Mouse (Mus musculus) cerebellum, adult 2 months (tissue): ENCODE measurements at regions not wholly inside any gene's neighbourhood (a gene's known extent, or its start where the extent isn't known, plus 50 kb on each side); places are given as distances from the start of the nearest gene placed in this dataset.

Experiments
- DNase-seq, 2 experiments: peaks; one replicate each; pipeline ENCODE4 v3.0.0; 2021
- H3K27ac ChIP-seq: fragments of 200-500 bp; 2 replicates; pipeline ENCODE4 v1.5.1; 2012; ENCODE audit warnings: low read length, control low read depth, inconsistent platforms; ENCODE audit not compliant: insufficient read depth
- H3K27me3 ChIP-seq: fragments of 200-500 bp; 2 replicates; pipeline ENCODE4 v1.6.1; 2012; ENCODE audit warnings: inconsistent platforms, mild to moderate bottlenecking, low read length, moderate library complexity; ENCODE audit not compliant: control insufficient read depth, insufficient read depth
- H3K4me1 ChIP-seq: fragments of 200-500 bp; 2 replicates; pipeline ENCODE4 v1.6.1; 2011; ENCODE audit warnings: low read length; ENCODE audit not compliant: control insufficient read depth, insufficient read depth
- H3K4me3 ChIP-seq: fragments of 200-500 bp; replicated peaks from 2 replicates; pipeline ENCODE3; 2011; ENCODE audit warnings: mild to moderate bottlenecking, low read depth, low read length, control low read depth; ENCODE audit not compliant: insufficient read depth
- CTCF ChIP-seq: fragments of 200-500 bp; IDR thresholded peaks from 2 replicates; pipeline ENCODE4 v1.5.1; 2011; ENCODE audit warnings: low read depth, mild to moderate bottlenecking, control low read depth, low read length, moderate library complexity, borderline replicate concordance; ENCODE audit not compliant: insufficient read depth
- POLR2A ChIP-seq: fragments of 200-500 bp; IDR thresholded peaks from 2 replicates; pipeline ENCODE4 v1.6.1; 2011; ENCODE audit warnings: low read length, control low read depth, borderline replicate concordance; ENCODE audit not compliant: insufficient read depth
- WGBS: fragments of 180-500 bp; shearing (Covaris S2); methylation state at CpG from one replicate; pipeline ENCODE4 v1.1.7; 2018; 5-methylcytosine and 5-hydroxymethylcytosine counted together

DNA sequence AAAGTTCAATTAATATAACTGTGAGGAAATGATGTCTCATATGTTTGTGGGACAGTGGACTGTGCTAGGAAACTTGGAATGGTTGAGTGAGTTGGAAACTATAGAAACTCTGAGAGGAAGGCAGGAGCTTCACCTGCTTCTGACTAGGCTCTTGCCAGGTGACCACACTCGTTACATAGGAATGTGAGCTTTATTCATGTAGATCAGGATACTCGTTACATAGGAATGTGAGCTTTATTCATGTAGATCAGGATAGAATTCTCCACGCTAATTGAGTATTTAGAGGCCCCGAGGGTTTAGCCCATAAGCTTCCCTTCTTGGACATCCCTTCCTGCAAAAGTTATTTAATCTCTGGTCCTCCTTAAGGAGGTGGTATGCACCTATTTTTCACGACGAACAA is 101.9 kb downstream of the Gm9733 start:
- Histone ChIP-seq H3K4me3 (no peak overlapping the region), H3K27me3 (no peaks in the 10 kb centered on the region), H3K27ac (no peak overlapping the region), H3K4me1 (no peaks in the 10 kb centered on the region)
- 69% methylated on average over 6 of the region's 6 CpGs for WGBS
- DNase-seq: no peak
- TF ChIP-seq POLR2A (no peak), CTCF (no peak)

DNA sequence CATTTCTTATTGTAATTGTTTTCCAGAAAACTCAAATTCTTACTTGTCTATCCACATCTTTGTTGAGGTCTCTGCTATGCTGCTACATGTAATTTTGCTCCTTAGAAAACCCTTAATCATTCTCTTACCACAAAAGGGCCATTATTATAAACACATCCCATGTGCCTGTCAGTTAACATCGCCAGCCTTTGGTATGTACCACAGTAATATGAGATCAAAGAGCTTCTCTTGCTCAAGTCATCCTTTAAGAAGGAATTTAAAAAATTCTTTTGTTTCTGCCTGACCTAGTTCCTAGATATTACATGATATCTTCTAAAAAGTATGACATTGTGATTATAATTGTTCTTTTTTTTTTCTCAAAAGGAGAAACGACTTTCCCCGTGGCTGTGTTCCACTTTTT is 100.7 kb downstream of the Gm9733 start:
- TF ChIP-seq CTCF (no peak), POLR2A (no peak)
- Histone ChIP-seq H3K27me3 (no peaks in the 10 kb centered on the region), H3K4me1 (no peaks in the 10 kb centered on the region), H3K27ac (no peak overlapping the region), H3K4me3 (no peak overlapping the region)
- no peak for DNase-seq
- 23% methylated on average over 3 of the region's 3 CpGs for WGBS

DNA sequence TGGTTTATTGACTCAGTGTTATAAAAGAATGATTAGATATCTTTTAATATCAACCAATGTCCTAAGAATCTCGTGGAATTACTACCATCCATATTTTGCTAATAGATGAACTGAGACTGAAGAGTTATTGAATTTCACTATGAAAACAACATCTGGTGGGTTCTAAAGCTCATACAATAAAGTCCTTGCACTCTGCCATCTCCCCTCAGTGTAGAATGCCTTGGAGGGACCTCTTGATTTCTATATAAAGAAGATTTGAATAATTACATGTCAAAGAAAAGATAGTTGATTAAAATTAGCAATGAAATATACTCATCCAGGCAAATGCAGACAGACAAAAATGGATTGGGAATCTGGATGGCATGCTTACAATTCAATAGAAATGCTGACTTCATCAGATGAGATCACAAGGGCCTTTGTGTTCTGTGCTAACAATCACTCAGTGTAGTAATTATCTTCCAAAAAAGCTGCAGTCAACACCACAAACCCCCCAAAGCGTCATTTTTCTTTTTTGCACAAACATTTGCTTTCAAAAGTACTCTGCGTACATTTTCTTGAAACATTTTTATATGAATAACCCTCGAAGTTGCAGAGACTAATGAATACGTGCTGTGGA is 94.2 kb downstream of the Gm9733 start:
- Histone ChIP-seq H3K4me1 (no peaks in the 10 kb centered on the region), H3K27me3 (no peaks in the 10 kb centered on the region), H3K27ac (no peak overlapping the region), H3K4me3 (no peak overlapping the region)
- no peak for TF ChIP-seq CTCF
- TF ChIP-seq POLR2A: no peak
- WGBS: 81% methylated on average over 5 of the region's 5 CpGs
- DNase-seq: no peak

DNA sequence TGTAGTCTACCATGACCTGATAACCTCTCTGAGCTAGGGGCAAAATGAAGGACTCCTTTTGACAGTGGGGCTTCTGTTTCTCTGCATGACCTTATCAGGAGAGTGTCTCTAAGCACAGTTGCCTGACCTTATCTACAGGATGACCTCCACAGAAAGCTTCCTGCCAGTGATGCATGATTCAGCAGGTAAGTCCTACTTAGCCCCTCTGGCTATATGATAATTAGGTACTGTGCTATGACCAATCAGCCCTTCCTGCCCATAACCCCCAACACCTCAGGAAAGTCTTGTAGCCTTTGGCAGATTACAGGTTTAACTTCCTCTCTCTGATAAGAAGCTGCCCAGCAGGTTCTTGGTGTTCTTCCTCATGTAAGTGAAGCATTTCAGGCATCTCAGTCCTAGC is 89.7 kb downstream of the Gm9733 start:
- H3K4me3 ChIP-seq: no peak overlapping the region
- no peaks in the 10 kb centered on the region for H3K4me1 ChIP-seq
- DNase-seq: no peak
- TF ChIP-seq POLR2A: no peak
- no peak for TF ChIP-seq CTCF
- H3K27ac ChIP-seq: no peak overlapping the region
- no peaks in the 10 kb centered on the region for H3K27me3 ChIP-seq

DNA sequence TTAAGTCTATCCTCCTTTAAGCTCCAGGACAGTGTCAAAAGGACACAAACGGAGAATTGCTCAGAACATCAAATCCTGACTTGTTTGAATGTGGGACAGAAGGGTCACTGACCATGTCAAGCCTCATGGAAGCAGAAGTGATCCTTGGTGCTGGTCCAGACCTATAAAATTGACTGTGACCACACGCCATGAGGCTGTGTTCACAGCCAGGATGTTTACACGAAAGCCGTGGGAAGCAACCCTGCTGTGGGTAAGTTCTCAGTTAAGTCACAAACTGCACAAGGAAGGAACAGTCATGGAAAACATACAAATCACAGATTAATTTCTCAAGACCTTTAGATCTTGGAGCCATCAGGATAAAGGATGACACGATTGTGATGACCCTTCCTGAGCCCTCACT is 88.5 kb downstream of the Gm9733 start:
- 37% methylated on average over 5 of the region's 5 CpGs for WGBS
- Histone ChIP-seq H3K4me1 (no peaks in the 10 kb centered on the region), H3K27ac (no peak overlapping the region), H3K4me3 (no peak overlapping the region), H3K27me3 (no peaks in the 10 kb centered on the region)
- TF ChIP-seq POLR2A: no peak
- TF ChIP-seq CTCF: no peak
- DNase-seq: no peak

DNA sequence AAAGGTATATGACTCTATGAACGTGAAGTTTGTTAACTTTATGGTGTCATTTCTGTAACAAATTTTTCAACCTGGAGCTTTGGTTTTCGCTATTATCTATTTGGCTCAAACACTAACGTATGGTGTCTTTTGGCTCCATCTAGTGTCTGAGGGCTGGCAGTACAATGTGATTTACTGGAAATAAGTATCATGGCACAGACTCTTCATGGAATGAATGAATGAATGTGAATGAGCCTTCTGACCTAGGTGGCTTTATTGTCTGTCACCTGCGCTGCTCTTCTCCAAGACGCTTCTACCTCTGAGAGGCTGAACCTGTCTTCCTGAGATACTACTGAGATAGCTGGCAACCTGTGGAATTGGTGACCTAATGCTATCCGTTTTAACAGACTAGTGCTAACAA is 87.1 kb downstream of the Gm9733 start:
- no peaks in the 10 kb centered on the region for H3K27me3 ChIP-seq
- WGBS: 21% methylated on average over 6 of the region's 6 CpGs
- peak in 1 of 2 experiments; percentile 23 for DNase-seq
- H3K4me3 ChIP-seq: no peak overlapping the region
- no peaks in the 10 kb centered on the region for H3K4me1 ChIP-seq
- H3K27ac ChIP-seq: no peak overlapping the region
- TF ChIP-seq POLR2A (no peak), CTCF (peak; percentile 27; the same call in 1 of the 2 replicates)
